Mouse (Mus musculus): ENCODE measurements around the gene Usp48. TPM values are rescaled to one million over a fixed set of nuclear protein-coding genes. Genes with fewer than 3 reads are reported as not detected.

The Usp48 gene
- polyA plus RNA-seq, 1 experiment from 2014 or later: 66.6 TPM

DNA sequence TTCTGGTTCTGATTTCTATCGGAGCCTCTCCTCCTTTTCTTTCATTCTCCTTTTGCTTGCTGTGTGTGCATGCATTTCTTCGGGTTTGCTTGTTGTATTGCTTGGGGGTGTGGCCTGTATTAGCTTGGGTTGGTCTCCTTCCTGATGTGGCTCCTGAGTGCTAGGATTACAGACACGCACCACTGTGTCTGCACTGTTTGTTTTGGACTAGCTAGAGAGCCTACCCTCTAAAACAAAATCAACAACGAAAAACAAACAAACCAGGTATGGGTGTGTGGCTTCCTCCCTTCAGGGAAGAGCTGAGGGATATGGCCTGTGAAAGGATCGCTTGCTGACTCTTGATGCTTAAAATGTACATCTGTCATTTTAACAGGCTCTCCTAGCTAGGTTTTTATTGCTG lies 57.4 kb downstream of the Usp48 start:
- Histone ChIP-seq H3K27me3 (no peaks in the 10 kb centered on the region), H3K4me2 (no peak overlapping the region), H3K27ac (no peak overlapping the region), H3K4me3 (no peak overlapping the region), H3K9ac (no peak overlapping the region), H3K36me3 (peaks cover 96% of the 10 kb centered on the region), H3K9me3 (no peaks in the 10 kb centered on the region), H3K4me1 (replicated peaks) (no peaks in the 10 kb centered on the region)
- 91% methylated on average over 5 of the region's 5 CpGs for WGBS
- no peak for ATAC-seq (ENCODE audit: low FRiP score)

DNA sequence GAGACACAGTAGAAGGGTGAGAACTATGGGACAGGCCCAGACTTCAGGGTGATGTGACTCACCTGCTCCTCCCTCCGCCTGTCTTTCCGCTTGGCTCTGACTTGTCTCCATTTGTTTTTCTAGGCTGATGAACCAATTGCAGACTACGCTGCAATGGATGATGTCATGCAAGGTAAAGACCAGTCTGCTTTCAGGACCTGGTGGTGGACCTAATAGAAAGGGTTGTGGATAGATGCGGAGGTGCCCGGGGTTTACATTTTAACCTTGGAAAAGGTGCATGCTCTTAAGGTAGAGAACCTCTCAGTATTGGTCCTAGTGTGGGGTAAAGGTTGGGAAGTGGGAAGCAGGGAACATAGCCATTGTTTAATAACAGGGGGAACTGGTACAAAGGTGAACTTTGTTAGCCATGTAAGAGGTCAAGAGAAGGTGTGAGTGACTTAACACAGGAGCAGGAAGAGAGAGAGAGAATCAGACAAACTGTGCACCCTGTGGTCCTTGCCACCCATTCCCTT lies 59.3 kb downstream of the Usp48 start:
- H3K36me3 ChIP-seq: peaks cover 98% of the 10 kb centered on the region
- 96% methylated on average over 5 of the region's 5 CpGs for WGBS
- no peak overlapping the region for H3K27ac ChIP-seq
- H3K4me1 ChIP-seq (replicated peaks): no peaks in the 10 kb centered on the region
- no peak overlapping the region for H3K4me3 ChIP-seq
- H3K9me3 ChIP-seq: no peaks in the 10 kb centered on the region
- H3K4me2 ChIP-seq: no peak overlapping the region
- H3K27me3 ChIP-seq: no peaks in the 10 kb centered on the region
- no peak for ATAC-seq (ENCODE audit: low FRiP score)
- no peak overlapping the region for H3K9ac ChIP-seq

DNA sequence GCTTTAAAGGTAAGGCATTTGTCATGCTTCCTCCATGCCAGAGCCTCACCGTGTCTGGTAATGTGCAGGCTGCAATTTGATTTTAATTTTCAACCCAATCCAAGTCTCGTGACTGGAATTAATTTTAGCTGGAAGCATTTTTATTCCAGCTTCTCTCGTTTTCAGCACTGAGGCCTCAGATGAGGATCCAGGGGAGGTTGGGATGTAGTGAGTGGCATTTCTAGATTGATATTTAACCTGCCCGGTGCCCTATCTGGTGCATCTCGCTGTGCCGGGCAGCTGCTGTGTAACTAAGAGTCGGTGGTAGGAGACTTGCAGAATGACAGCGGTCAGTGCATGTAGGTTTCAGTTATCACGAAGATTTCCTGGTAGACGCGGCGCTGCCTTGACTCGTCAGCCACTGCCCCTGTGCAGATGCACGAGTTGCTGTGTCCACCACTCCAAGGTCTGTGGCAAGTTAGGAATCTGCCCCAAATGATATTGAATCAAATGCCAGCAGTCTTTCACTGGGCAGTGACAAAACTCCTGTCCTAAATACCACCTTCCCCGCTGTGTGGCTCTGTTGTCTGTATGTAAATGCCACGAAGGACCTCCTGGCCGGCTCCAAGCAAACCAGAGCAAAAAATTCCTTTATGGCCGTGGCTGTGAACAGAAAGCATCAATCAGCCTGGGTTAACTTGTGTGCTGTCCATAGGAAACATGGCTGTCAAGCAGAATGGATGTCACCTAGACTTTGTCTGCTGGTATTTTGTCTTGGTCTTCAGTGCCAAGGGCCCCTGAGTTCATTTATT lies 61.9 kb downstream of the Usp48 start:
- H3K9me3 ChIP-seq: no peaks in the 10 kb centered on the region
- no peak overlapping the region for H3K4me3 ChIP-seq
- H3K27me3 ChIP-seq: no peaks in the 10 kb centered on the region
- no peak overlapping the region for H3K9ac ChIP-seq
- peaks cover 3% of the 10 kb centered on the region for H3K4me1 ChIP-seq (replicated peaks)
- no peak overlapping the region for H3K27ac ChIP-seq
- no peak for ATAC-seq (ENCODE audit: low FRiP score)
- peaks cover 75% of the 10 kb centered on the region for H3K36me3 ChIP-seq
- WGBS: 74% methylated on average over 18 of the region's 18 CpGs
- H3K4me2 ChIP-seq: no peak overlapping the region

DNA sequence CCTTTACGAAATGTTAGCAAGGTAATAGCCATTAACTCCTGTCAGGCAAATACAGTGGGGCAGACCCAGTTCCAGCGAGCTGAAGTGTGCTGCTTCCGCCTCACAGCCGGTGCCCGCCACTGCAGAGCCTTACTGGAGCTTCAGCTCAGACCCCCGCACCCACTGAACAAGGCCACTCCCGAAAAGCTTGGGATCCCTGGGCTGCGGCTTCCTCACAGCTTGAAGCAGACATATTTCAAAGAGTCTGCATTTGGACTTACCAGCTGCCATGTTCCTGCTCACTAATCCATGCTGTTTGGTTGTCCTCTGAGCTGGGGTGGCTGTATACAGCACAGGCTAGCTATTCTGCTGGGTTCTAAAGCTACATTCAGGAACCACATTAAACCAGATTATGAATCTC lies 64.1 kb downstream of the Usp48 start:
- Histone ChIP-seq H3K27me3 (peaks cover 2% of the 10 kb centered on the region; the same call in 1 of the 2 replicates), H3K9ac (no peak overlapping the region), H3K4me3 (no peak overlapping the region), H3K9me3 (no peaks in the 10 kb centered on the region), H3K36me3 (peaks cover 54% of the 10 kb centered on the region), H3K4me1 (replicated peaks) (peaks cover 15% of the 10 kb centered on the region), H3K27ac (no peak overlapping the region), H3K4me2 (no peak overlapping the region)
- WGBS: 89% methylated on average over 8 of the region's 8 CpGs
- ATAC-seq (ENCODE audit: low FRiP score): no peak

DNA sequence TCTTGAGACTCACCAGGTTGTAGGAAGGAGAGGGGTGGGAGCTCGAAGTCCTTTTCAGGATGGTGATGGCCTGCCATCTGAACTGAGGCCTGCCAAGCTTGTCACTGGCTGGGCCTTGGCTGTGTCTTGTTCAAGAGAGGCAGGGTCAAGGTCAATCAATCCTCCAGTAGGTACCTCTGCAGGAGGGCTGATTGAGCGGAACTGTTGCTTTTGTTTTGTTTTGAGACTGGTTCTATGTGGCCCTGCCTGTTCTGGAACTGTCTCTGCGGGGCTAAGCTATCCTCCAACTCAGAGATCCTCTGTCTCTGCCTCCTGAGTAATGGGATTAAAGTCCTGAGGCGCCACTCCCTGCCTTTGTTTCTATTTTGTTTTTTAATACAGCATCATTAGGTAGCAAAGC lies 66.0 kb downstream of the Usp48 start:
- Histone ChIP-seq H3K27me3 (peaks cover 16% of the 10 kb centered on the region; the same call in 1 of the 2 replicates), H3K9ac (no peak overlapping the region), H3K4me3 (no peak overlapping the region), H3K27ac (no peak overlapping the region), H3K9me3 (no peaks in the 10 kb centered on the region), H3K4me1 (replicated peaks) (peaks cover 22% of the 10 kb centered on the region), H3K4me2 (no peak overlapping the region), H3K36me3 (peaks cover 36% of the 10 kb centered on the region)
- ATAC-seq (ENCODE audit: low FRiP score): no peak
- 59% methylated on average over 4 of the region's 4 CpGs for WGBS

DNA sequence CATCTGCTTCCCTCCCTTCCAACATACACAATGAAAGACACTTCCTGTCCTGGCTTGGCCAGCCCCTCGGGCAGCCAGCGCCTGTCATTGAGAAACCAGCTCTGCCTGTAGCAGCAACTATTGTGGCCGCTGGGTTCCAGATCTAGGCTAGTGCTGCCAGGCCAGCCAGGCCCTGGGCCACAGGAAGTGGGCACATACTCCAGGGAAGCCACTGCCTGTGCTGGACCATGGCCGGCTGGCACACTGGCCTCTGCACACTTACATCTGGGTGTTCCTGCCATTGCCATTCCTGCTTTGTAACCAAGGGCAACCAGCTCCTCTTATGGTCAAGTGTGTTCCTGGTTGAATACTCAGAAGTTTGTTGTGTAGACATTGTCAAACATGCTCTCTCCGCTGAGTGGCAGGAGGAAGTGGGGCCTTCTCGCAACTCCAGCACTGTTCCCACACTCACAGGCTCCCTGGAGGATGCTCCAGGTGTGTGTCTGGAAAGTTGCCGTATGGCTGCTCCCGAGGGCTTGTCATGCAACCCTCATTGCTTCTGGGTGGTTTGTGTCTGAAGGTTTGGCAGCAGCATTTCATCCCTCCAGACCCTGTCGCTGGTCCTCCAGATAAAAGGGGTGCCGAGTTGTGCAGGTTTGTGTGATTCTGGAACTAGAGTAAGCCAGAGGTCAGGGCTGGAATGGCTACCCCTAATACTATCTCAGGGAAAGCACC lies 67.0 kb downstream of the Usp48 start:
- H3K36me3 ChIP-seq: peaks cover 26% of the 10 kb centered on the region
- no peak overlapping the region for H3K4me2 ChIP-seq
- WGBS: 66% methylated on average over 10 of the region's 10 CpGs
- no peak for ATAC-seq (ENCODE audit: low FRiP score)
- H3K4me1 ChIP-seq (replicated peaks): peaks cover 32% of the 10 kb centered on the region
- H3K27ac ChIP-seq: no peak overlapping the region
- peaks cover 20% of the 10 kb centered on the region for H3K27me3 ChIP-seq
- no peaks in the 10 kb centered on the region for H3K9me3 ChIP-seq
- H3K9ac ChIP-seq: no peak overlapping the region
- no peak overlapping the region for H3K4me3 ChIP-seq

DNA sequence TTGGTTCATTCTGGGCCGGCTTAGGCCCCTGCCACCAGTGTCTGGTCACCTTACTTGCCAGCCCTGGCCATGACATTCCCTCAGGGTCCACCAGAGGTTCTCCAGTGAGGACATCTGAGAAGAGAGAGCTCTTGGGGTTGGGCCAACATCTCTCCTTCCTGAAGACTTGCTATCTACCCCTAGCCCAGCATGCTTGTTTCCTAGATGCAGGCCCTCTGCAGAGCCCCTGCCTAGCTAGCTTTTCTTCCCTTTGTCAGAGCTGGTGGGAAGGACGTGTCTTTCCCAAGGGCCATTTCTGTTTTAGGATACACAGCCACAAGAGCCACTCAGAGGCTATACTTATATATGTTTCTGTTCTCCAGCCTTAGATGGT lies 67.5 kb downstream of the Usp48 start:
- no peak overlapping the region for H3K4me3 ChIP-seq
- 50% methylated on average over 2 of the region's 2 CpGs for WGBS
- no peak for ATAC-seq (ENCODE audit: low FRiP score)
- peaks cover 21% of the 10 kb centered on the region for H3K36me3 ChIP-seq
- no peaks in the 10 kb centered on the region for H3K9me3 ChIP-seq
- H3K4me2 ChIP-seq: no peak overlapping the region
- H3K27me3 ChIP-seq: peaks cover 23% of the 10 kb centered on the region
- peak overlapping the region; percentile 49; the same call in 1 of the 2 replicates for H3K27ac ChIP-seq
- no peak overlapping the region for H3K9ac ChIP-seq
- peaks cover 37% of the 10 kb centered on the region for H3K4me1 ChIP-seq (replicated peaks)

DNA sequence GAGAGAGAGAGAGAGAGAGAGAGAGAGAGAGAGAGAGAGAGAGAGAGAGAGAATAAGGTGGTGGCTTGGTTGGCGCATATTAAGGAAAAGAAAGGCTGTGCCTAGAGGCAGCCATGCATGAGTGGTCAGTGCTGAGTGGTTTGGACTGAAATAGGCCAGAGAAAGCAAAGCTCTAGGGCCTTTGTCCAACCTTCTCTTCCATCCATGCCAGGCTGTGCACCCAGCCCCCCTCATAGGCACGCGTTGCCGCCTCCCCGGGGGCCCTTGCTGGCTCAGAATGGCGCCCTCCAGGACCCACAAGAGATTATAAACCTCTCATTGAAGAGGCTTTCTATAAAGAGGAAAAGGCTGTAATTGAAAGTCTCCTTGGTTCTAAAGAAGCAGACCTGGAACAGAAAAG lies 68.0 kb downstream of the Usp48 start:
- H3K4me2 ChIP-seq: no peak overlapping the region
- H3K4me3 ChIP-seq: no peak overlapping the region
- H3K36me3 ChIP-seq: peaks cover 16% of the 10 kb centered on the region
- no peaks in the 10 kb centered on the region for H3K9me3 ChIP-seq
- peaks cover 42% of the 10 kb centered on the region for H3K4me1 ChIP-seq (replicated peaks)
- no peak overlapping the region for H3K9ac ChIP-seq
- 65% methylated on average over 6 of the region's 6 CpGs for WGBS
- no peak for ATAC-seq (ENCODE audit: low FRiP score)
- peak overlapping the region; percentile 56 for H3K27ac ChIP-seq
- peaks cover 25% of the 10 kb centered on the region for H3K27me3 ChIP-seq

DNA sequence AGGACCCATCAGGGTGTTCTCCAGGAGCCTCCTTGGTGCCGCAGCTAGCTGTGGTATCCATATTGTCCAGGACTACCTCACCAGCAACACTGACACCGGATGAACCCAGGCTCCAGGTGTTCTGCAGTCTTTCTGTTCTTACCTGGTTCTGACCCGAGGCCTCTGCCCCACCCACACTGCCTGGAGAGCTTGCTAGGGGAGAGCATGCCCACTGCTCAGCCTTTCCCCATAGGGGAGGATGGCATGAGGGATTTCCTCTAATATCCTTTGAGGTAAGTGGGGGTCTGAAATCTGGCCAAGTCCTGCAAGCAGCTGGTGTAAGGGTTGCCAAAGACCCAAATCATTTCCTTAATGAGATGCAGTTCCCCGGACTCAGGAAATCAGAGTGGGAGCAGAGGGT lies 69.9 kb downstream of the Usp48 start:
- H3K9me3 ChIP-seq: no peaks in the 10 kb centered on the region
- ATAC-seq (ENCODE audit: low FRiP score): no peak
- peaks cover 61% of the 10 kb centered on the region for H3K4me1 ChIP-seq (replicated peaks)
- H3K4me2 ChIP-seq: no peak overlapping the region
- 85% methylated on average over 4 of the region's 4 CpGs for WGBS
- H3K4me3 ChIP-seq: no peak overlapping the region
- peaks cover 30% of the 10 kb centered on the region for H3K27me3 ChIP-seq
- H3K27ac ChIP-seq: no peak overlapping the region
- no peaks in the 10 kb centered on the region for H3K36me3 ChIP-seq
- H3K9ac ChIP-seq: no peak overlapping the region

DNA sequence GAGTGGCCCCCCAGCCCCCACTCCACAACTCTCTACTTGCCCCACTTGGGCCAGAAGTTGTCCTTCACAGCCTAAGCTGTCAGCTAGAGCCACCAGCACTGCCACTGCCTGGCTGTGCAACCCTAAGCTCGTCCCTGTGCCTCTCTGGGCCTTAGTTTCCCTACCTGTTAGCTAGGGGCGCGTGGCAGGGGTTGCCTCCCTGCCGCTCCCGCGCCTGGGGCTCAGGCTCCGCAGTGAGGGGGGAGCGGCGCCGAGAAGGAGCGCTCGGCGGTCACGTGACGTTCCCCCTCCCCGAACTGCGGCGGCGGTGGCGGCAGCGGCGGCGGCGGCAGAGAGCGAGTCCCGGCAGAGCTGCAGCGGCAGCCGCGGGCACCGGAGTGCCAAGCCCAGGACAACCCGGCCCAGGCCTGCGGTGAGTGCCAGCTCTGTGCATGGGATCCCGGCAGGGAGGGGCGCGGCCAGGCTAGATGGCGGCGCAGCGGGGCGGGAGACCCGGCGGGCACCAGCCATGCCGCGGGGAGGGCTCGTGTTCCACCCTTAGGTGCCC lies 71.0 kb downstream of the Usp48 start, which contains the start of gene Rap1gap:
TSS of gene Rap1gap (plus strand) at position 294 of the 547 bp plus-strand sequence.
- H3K4me2 ChIP-seq: peak within 1 kb of the TSS; percentile 85
- peaks cover 30% of the 10 kb centered on the region for H3K27me3 ChIP-seq
- H3K9ac ChIP-seq: peak within 1 kb of the TSS; percentile 91
- H3K4me1 ChIP-seq (replicated peaks): peaks cover 61% of the 10 kb centered on the region
- H3K4me3 ChIP-seq: peak within 1 kb of the TSS; percentile 62
- ATAC-seq (ENCODE audit: low FRiP score): peak; percentile 61
- peak within 1 kb of the TSS; percentile 58 for H3K27ac ChIP-seq
- no peaks in the 10 kb centered on the region for H3K36me3 ChIP-seq
- H3K9me3 ChIP-seq: no peaks in the 10 kb centered on the region
- 1% methylated on average over 41 of the region's 44 CpGs for WGBS

DNA sequence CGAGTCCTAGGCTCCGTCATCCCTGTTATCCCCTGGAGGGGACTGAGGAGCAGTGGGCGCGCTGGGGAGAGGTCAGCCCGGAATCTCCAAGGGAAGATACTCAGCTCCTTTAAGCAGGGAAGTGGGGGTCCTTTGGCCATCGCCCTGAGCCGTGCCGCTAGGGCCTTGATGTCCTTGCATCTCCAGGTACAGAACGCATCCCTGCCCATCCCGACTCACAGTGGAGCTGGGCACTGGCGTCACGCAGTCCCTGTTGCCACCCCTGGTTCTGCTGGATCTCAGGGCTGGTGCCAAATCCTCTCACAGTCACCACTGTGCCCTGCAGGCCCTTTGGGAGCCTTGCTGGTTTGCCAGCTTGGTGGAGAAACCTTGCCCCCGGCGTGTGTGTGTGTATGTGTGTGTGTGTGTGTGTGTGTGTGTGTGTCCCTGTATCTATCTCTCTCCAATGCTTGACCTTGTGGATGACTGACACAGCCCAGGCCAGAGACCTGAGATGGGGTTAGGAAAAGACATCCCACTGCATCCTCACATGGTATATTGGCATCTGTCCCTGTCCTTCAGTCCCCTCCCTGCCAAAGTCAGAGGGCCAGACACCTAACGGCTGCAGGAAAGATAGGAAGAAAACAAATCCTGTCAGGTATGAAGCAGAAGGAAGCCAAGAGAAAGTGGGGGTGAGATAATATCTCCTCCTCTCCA lies 71.6 kb downstream of the Usp48 start:
- ATAC-seq (ENCODE audit: low FRiP score): peak; percentile 52
- no peaks in the 10 kb centered on the region for H3K9me3 ChIP-seq
- 12% methylated on average over 15 of the region's 15 CpGs for whole genome bisulfite sequencing

DNA sequence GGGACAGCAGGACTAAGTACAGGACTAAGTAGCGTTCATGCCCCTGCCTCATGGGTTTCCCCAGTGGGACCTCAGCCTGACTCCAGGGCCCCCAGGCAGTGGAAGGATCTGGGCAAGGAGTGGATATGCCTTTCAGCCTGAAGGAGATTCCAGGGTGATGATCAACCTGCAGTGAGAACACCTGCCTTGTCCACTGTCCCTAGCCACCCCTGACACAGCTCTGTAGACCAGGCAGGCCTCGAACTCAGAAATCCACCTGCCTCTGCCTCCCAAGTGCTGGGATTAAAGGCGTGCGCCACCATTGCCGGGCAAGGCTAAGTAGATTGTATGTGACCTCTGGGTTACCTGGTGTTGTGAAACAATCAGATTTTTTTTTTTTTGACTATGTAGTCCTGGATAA lies 72.2 kb downstream of the Usp48 start:
- peaks cover 30% of the 10 kb centered on the region for H3K27me3 ChIP-seq
- H3K9me3 ChIP-seq: no peaks in the 10 kb centered on the region
- ATAC-seq (ENCODE audit: low FRiP score): no peak
- H3K36me3 ChIP-seq: no peaks in the 10 kb centered on the region
- 86% methylated on average over 5 of the region's 5 CpGs for WGBS
- H3K4me1 ChIP-seq (replicated peaks): peaks cover 54% of the 10 kb centered on the region
- peak overlapping the region; percentile 62 for H3K4me3 ChIP-seq
- peak overlapping the region; percentile 91 for H3K9ac ChIP-seq
- H3K4me2 ChIP-seq: peak overlapping the region; percentile 85
- H3K27ac ChIP-seq: no peak overlapping the region

More for the DNA sequence above, 71.6 kb downstream of the Usp48 start:
- Histone ChIP-seq H3K4me3 (peak overlapping the region; percentile 62), H3K27ac (peak overlapping the region; percentile 58), H3K9ac (peak overlapping the region; percentile 91), H3K27me3 (peaks cover 30% of the 10 kb centered on the region), H3K4me2 (peak overlapping the region; percentile 85), H3K4me1 (replicated peaks) (peaks cover 61% of the 10 kb centered on the region), H3K36me3 (no peaks in the 10 kb centered on the region)

All from hindbrain, embryonic 13.5 days (tissue).